Mouse (Mus musculus): ENCODE measurements at regions not wholly inside any gene's neighbourhood (a gene's known extent, or its start where the extent isn't known, plus 50 kb on each side); places are given as distances from the start of the nearest gene placed in this dataset.

DNA sequence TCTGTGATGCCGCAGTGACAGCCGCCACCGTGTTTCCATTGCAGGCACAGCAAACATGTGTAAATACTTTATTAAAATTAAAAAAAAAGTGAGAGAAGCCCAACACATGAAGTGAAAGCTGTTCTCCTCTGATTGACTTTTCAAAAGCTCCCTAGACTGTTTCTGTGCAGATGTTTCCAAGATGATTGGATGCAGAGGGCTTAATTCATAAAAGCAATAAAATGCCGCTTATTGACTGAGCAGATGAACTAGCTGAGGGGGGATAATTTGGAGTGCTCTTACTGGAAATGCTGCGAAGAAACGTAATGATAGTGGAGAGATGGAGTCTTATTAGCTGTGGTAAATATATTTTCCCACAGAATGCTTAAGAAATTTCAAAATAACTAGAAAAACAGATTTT, 170.4 kb downstream of the Rnf144a start:
- Histone ChIP-seq H3K9ac (no peak overlapping the region), H3K27ac (replicated peaks) (no peak overlapping the region), H3K36me3 (replicated peaks) (no peaks in the 10 kb centered on the region), H3K4me2 (no peak overlapping the region), H3K9me3 (replicated peaks) (no peaks in the 10 kb centered on the region), H3K27me3 (no peaks in the 10 kb centered on the region), H3K4me3 (replicated peaks) (no peak overlapping the region), H3K4me1 (replicated peaks) (no peaks in the 10 kb centered on the region)
- WGBS (ENCODE audit: insufficient replicate concordance) = 78% methylated on average over 6 of the region's 6 CpGs
- no peak for ATAC-seq (ENCODE audit: insufficient read depth)

GRCm38 (mm10) chr12:26227557-26228020, 187.5 kb downstream of the Rnf144a start:
- no peaks in the 10 kb centered on the region for H3K9me3 ChIP-seq (replicated peaks)
- H3K9ac ChIP-seq = no peak overlapping the region
- 72% methylated on average over 15 of the region's 15 CpGs for WGBS (ENCODE audit: insufficient replicate concordance)
- H3K4me2 ChIP-seq = no peak overlapping the region
- no peak for ATAC-seq (ENCODE audit: insufficient read depth)
- H3K27me3 ChIP-seq = no peaks in the 10 kb centered on the region
- no peaks in the 10 kb centered on the region for H3K36me3 ChIP-seq (replicated peaks)
- H3K4me3 ChIP-seq (replicated peaks) = no peak overlapping the region
- no peak overlapping the region for H3K27ac ChIP-seq (replicated peaks)
- no peaks in the 10 kb centered on the region for H3K4me1 ChIP-seq (replicated peaks)

DNA sequence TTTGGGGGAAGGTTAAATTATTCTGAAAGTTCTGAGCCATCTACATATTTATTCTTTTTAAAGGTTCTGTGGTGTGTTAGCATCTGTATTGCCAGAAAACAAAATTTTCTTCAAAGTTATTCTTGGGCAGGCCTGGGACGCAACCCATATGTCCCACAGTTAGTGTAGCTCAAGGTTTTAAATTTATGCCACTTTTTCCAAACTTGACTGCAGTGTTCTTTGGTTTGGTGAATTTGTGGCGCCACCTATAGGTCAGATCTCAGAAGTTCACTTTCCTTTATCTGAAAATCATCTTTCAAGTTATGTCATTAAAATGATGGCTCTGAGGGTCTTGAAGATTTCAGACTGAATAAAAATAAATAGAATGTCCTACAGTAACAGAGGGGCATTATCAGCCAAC, 188.7 kb downstream of the Rnf144a start:
- 15% methylated on average over 2 of the region's 2 CpGs for WGBS (ENCODE audit: insufficient replicate concordance)
- H3K27ac ChIP-seq (replicated peaks) = no peak overlapping the region
- H3K27me3 ChIP-seq = no peaks in the 10 kb centered on the region
- H3K4me3 ChIP-seq (replicated peaks) = no peak overlapping the region
- H3K9me3 ChIP-seq (replicated peaks) = no peaks in the 10 kb centered on the region
- H3K9ac ChIP-seq = no peak overlapping the region
- no peak overlapping the region for H3K4me2 ChIP-seq
- no peaks in the 10 kb centered on the region for H3K36me3 ChIP-seq (replicated peaks)
- ATAC-seq (ENCODE audit: insufficient read depth) = no peak
- no peaks in the 10 kb centered on the region for H3K4me1 ChIP-seq (replicated peaks)

- Histone ChIP-seq H3K4me1 (replicated peaks) (no peaks in the 10 kb centered on the region), H3K4me3 (replicated peaks) (no peak overlapping the region), H3K27ac (replicated peaks) (no peak overlapping the region), H3K4me2 (no peak overlapping the region), H3K36me3 (replicated peaks) (no peaks in the 10 kb centered on the region), H3K27me3 (no peaks in the 10 kb centered on the region), H3K9me3 (replicated peaks) (no peaks in the 10 kb centered on the region), H3K9ac (no peak overlapping the region)
- no peak for ATAC-seq (ENCODE audit: insufficient read depth)
- 28% methylated on average over 1 of the region's 1 CpGs for WGBS (ENCODE audit: insufficient replicate concordance)
Measured at GRCm38 (mm10) chr12:26212447-26212846, 202.6 kb downstream of the Rnf144a start.

GRCm38 (mm10) chr12:26211423-26211822, 203.6 kb downstream of the Rnf144a start:
- Histone ChIP-seq H3K27ac (replicated peaks) (no peak overlapping the region), H3K4me2 (no peak overlapping the region), H3K9me3 (replicated peaks) (no peaks in the 10 kb centered on the region), H3K4me3 (replicated peaks) (no peak overlapping the region), H3K4me1 (replicated peaks) (no peaks in the 10 kb centered on the region), H3K27me3 (no peaks in the 10 kb centered on the region), H3K9ac (no peak overlapping the region), H3K36me3 (replicated peaks) (no peaks in the 10 kb centered on the region)
- WGBS (ENCODE audit: insufficient replicate concordance) = 57% methylated on average over 10 of the region's 10 CpGs
- no peak for ATAC-seq (ENCODE audit: insufficient read depth)

GRCm38 (mm10) chr12:26206751-26207150, 208.3 kb downstream of the Rnf144a start:
- H3K9me3 ChIP-seq (replicated peaks) = no peaks in the 10 kb centered on the region
- H3K27ac ChIP-seq (replicated peaks) = no peak overlapping the region
- H3K27me3 ChIP-seq = no peaks in the 10 kb centered on the region
- H3K4me3 ChIP-seq (replicated peaks) = no peak overlapping the region
- no peak for ATAC-seq (ENCODE audit: insufficient read depth)
- H3K4me1 ChIP-seq (replicated peaks) = no peaks in the 10 kb centered on the region
- H3K9ac ChIP-seq = no peak overlapping the region
- H3K4me2 ChIP-seq = no peak overlapping the region
- no peaks in the 10 kb centered on the region for H3K36me3 ChIP-seq (replicated peaks)
- 59% methylated on average over 4 of the region's 4 CpGs for WGBS (ENCODE audit: insufficient replicate concordance)

DNA sequence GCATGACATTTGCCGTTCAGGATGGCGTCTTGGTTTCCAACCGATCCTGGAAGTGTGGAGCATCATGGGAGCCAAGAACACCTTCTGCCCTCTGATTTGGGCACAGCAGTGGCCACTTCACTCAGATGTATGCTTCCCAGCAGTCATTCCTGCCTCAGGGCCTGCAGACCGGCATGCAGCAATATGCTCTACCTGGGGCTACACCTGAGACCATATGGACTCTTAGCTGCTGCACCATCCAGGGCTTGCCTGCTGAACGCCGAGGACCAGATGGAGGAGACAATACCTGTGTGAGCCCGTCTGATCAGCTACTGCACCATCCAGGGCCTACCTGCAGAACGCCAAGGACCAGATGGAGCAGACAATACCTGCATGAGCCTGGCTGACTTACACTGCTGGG, 209.0 kb downstream of the Rnf144a start:
- no peak for ATAC-seq (ENCODE audit: insufficient read depth)
- H3K4me2 ChIP-seq = no peak overlapping the region
- H3K9ac ChIP-seq = no peak overlapping the region
- H3K9me3 ChIP-seq (replicated peaks) = no peaks in the 10 kb centered on the region
- no peaks in the 10 kb centered on the region for H3K4me1 ChIP-seq (replicated peaks)
- H3K4me3 ChIP-seq (replicated peaks) = no peak overlapping the region
- WGBS (ENCODE audit: insufficient replicate concordance) = 72% methylated on average over 8 of the region's 8 CpGs
- no peaks in the 10 kb centered on the region for H3K36me3 ChIP-seq (replicated peaks)
- H3K27me3 ChIP-seq = no peaks in the 10 kb centered on the region
- H3K27ac ChIP-seq (replicated peaks) = no peak overlapping the region

DNA sequence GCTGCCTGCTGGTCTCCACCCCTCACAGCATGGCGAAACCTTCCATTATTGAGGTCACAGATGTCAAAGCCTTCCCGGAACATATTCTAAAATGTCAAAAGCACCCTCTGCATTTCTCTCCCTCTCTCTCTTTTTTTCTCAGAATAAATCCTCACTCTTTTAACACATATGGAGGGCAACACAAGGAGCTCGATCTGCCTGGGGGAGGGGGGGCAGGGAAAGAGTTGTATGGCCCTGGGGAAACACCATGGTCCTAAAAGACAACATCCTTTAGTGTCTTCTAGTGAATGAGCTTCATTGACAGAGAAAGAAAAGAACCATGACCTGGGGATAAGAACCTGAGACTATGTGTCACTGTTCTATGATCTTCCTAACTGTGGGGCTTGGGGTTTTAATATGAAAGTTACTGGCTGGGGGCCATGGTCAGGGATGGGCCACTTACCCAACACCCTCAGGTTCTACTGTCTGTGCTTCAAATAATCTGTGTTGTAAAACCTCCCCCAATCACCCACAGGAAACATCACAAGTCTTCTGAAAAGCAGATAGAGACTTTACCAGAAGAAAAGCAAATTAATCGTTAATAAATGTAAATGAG, 223.0 kb downstream of the Rnf144a start:
- 57% methylated on average over 4 of the region's 4 CpGs for WGBS (ENCODE audit: insufficient replicate concordance)
- H3K4me1 ChIP-seq (replicated peaks) = no peaks in the 10 kb centered on the region

GRCm38 (mm10) chr12:26191268-26191981, 223.6 kb downstream of the Rnf144a start:
- Histone ChIP-seq H3K27ac (replicated peaks) (no peak overlapping the region), H3K36me3 (replicated peaks) (no peaks in the 10 kb centered on the region), H3K9me3 (replicated peaks) (no peaks in the 10 kb centered on the region), H3K4me2 (no peak overlapping the region), H3K4me3 (replicated peaks) (no peak overlapping the region), H3K4me1 (replicated peaks) (no peaks in the 10 kb centered on the region), H3K9ac (no peak overlapping the region), H3K27me3 (no peaks in the 10 kb centered on the region)
- WGBS (ENCODE audit: insufficient replicate concordance) = 65% methylated on average over 15 of the region's 15 CpGs
- no peak for ATAC-seq (ENCODE audit: insufficient read depth)

More for the DNA sequence above, 223.0 kb downstream of the Rnf144a start:
- H3K9me3 ChIP-seq (replicated peaks) = no peaks in the 10 kb centered on the region
- H3K4me2 ChIP-seq = no peak overlapping the region
- H3K27ac ChIP-seq (replicated peaks) = no peak overlapping the region
- H3K27me3 ChIP-seq = no peaks in the 10 kb centered on the region
- H3K36me3 ChIP-seq (replicated peaks) = no peaks in the 10 kb centered on the region
- no peak overlapping the region for H3K9ac ChIP-seq
- ATAC-seq (ENCODE audit: insufficient read depth) = no peak
- no peak overlapping the region for H3K4me3 ChIP-seq (replicated peaks)

DNA sequence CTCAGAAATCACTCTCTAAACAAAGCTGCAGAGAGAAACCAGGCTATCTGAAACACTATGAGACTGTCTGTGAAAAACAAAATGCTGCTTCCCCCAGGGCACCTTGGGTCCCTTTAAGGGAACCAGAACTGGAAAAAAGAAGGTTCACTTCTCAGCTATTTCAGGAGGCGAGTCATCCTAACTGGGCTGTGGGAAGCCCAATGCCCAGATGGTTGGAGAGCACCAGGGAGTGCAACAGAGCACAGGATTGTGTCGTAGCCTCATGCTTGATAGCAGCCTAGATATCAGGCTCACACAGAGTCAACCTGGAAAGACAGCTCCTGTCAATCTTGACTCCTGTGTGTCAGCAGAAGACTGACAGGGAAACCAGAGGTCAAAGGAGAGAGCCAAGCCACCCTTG, 226.1 kb downstream of the Rnf144a start:
- H3K36me3 ChIP-seq (replicated peaks) = no peaks in the 10 kb centered on the region
- no peaks in the 10 kb centered on the region for H3K4me1 ChIP-seq (replicated peaks)
- H3K9me3 ChIP-seq (replicated peaks) = no peaks in the 10 kb centered on the region
- no peak overlapping the region for H3K27ac ChIP-seq (replicated peaks)
- no peak for ATAC-seq (ENCODE audit: insufficient read depth)
- H3K4me2 ChIP-seq = no peak overlapping the region
- H3K4me3 ChIP-seq (replicated peaks) = no peak overlapping the region
- WGBS (ENCODE audit: insufficient replicate concordance) = 33% methylated on average over 2 of the region's 2 CpGs
- H3K27me3 ChIP-seq = no peaks in the 10 kb centered on the region
- no peak overlapping the region for H3K9ac ChIP-seq

- H3K4me3 ChIP-seq (replicated peaks) = no peak overlapping the region
- no peak overlapping the region for H3K4me2 ChIP-seq
- no peaks in the 10 kb centered on the region for H3K9me3 ChIP-seq (replicated peaks)
- no peak overlapping the region for H3K27ac ChIP-seq (replicated peaks)
- ATAC-seq (ENCODE audit: insufficient read depth) = no peak
- 33% methylated on average over 8 of the region's 8 CpGs for WGBS (ENCODE audit: insufficient replicate concordance)
- H3K36me3 ChIP-seq (replicated peaks) = no peaks in the 10 kb centered on the region
- no peaks in the 10 kb centered on the region for H3K27me3 ChIP-seq
- no peak overlapping the region for H3K9ac ChIP-seq
- H3K4me1 ChIP-seq (replicated peaks) = no peaks in the 10 kb centered on the region
Measured at GRCm38 (mm10) chr12:26187091-26187862, 227.8 kb downstream of the Rnf144a start.
